Mouse (Mus musculus): Measurements from ENCODE around the gene Usp47.

DNA sequence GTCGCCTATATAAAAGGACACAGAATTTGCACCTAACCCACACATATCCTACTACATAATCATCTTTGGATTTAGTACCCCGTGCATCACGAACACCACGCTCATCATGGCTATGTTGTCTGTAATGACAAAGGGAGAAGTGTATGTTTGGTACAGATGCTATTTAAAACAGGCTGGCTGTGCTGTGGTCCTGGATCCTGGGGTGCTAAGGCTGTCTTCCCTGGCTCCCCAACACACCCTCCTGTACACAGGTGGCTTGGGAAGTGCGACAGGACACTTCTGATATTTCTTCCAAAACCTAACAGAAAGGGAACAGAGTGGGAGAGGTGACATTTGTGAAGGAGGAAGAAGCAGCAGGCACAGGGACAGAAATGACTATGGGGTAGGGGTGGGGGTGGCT, 100.3 kb downstream of the Usp47 start:
- TF ChIP-seq CTCF (conservative IDR thresholded peaks at IDR 0.05; ENCODE audit: low read length), result no peak
- no peak for TF ChIP-seq POU5F1 (IDR thresholded peaks at IDR 0.05; ENCODE audit: borderline replicate concordance, low read length)
